Comparison of ENCODE assay signal across 9 mouse cellular contexts in genomic region chr1:120099483-120099882, GRCm38 (mm10). TPM values are rescaled to one million over a fixed set of nuclear protein-coding genes. Genes with fewer than 3 reads are reported as not detected.
A peak's percentile ranks its signal among the peaks of the same experiment; 100 is the strongest.
DNase-seq lines count a peak whose midpoint lies in the region; ATAC-seq and TF ChIP-seq lines count a peak whose summit lies in the region.
"Had no signal": no experiment of that assay in that cellular context is flagged by ENCODE, and none has a peak within 500 bp of the region (broad histone marks: within the 10 kb centered on the region; RNA-seq: fewer than 3 reads in every experiment).

No protein-coding gene starts in this region.

- H3K9ac ChIP-seq in intestine, embryonic 16.5 days (ENCODE audit: low read depth, low read length) = no peak overlapping the region
- H3K9ac ChIP-seq in forebrain, embryonic 12.5 days = no peak overlapping the region
- H3K9ac ChIP-seq: neural tube, embryonic 12.5 days had no signal

- no peak for TF ChIP-seq CTCF in lung, adult 2 months (IDR thresholded peaks at IDR 0.05; ENCODE audit: insufficient read depth, low read length)

- H3K4me1 ChIP-seq in lung, adult 2 months (ENCODE audit: control insufficient read depth, insufficient read depth, low read length) = no peaks in the 10 kb centered on the region
- H3K4me1 ChIP-seq in intestine, embryonic 16.5 days (ENCODE audit: control insufficient read depth, insufficient read depth, low read length) = no peaks in the 10 kb centered on the region
- H3K4me1 ChIP-seq in forebrain, embryonic 12.5 days = no peaks in the 10 kb centered on the region
- H3K4me1 ChIP-seq: neural tube, embryonic 12.5 days had no signal

- H3K36me3 ChIP-seq in intestine, embryonic 16.5 days (ENCODE audit: control insufficient read depth, insufficient read depth, low read length) = no peaks in the 10 kb centered on the region
- no peaks in the 10 kb centered on the region for H3K36me3 ChIP-seq in forebrain, embryonic 12.5 days (replicated peaks)
- H3K36me3 ChIP-seq: neural tube, embryonic 12.5 days had no signal

- TF ChIP-seq POLR2A in lung, adult 2 months (IDR thresholded peaks at IDR 0.05; ENCODE audit: borderline replicate concordance, extremely low read depth, low read depth, low read length) = no peak

- no peaks in the 10 kb centered on the region for H3K27me3 ChIP-seq in intestine, embryonic 16.5 days (replicated peaks; ENCODE audit: control insufficient read depth, insufficient read depth, low read length)
- H3K27me3 ChIP-seq in forebrain, embryonic 12.5 days = no peaks in the 10 kb centered on the region
- H3K27me3 ChIP-seq: neural tube, embryonic 12.5 days had no signal

- no peak overlapping the region for H3K4me2 ChIP-seq in intestine, embryonic 16.5 days (ENCODE audit: low read depth, low read length)
- no peak overlapping the region for H3K4me2 ChIP-seq in forebrain, embryonic 12.5 days
- H3K4me2 ChIP-seq: neural tube, embryonic 12.5 days had no signal

- no peak for DNase-seq in frontal cortex, postnatal 14 days (ENCODE audit: low spot score in 2 of 2)
- DNase-seq in lung, adult 18-20 months = peak; percentile 44 to 46
- no peak for DNase-seq in lung, adult 2 months
- DNase-seq in skeletal muscle tissue, adult 2 months (ENCODE audit: low read depth, low spot score) = peak; percentile 36
- DNase-seq in thymus, postnatal 14 days = no peak

- 31% methylated on average over 6 of the region's 6 CpGs for WGBS in lung, adult 2 months
- 60% methylated on average over 6 of the region's 6 CpGs for WGBS in intestine, embryonic 16.5 days
- 76% methylated on average over 6 of the region's 6 CpGs for WGBS in forebrain, embryonic 12.5 days

- H3K27ac ChIP-seq in intestine, embryonic 16.5 days (ENCODE audit: low read length) = no peak overlapping the region
- H3K27ac ChIP-seq in forebrain, embryonic 12.5 days = no peak overlapping the region
- H3K27ac ChIP-seq: neural tube, embryonic 12.5 days had no signal

- H3K9me3 ChIP-seq in intestine, embryonic 16.5 days (ENCODE audit: control insufficient read depth, low read length) = no peaks in the 10 kb centered on the region
- H3K9me3 ChIP-seq in forebrain, embryonic 12.5 days = no peaks in the 10 kb centered on the region
- H3K9me3 ChIP-seq: neural tube, embryonic 12.5 days had no signal

- peak; percentile 75; the same call in 1 of the 2 replicates for ATAC-seq in frontal cortex, adult (ENCODE audit: low TSS enrichment)
- ATAC-seq in intestine, embryonic 16.5 days = peak; percentile 32
- no peak for ATAC-seq in forebrain, embryonic 12.5 days (ENCODE audit: low FRiP score)

- no peak overlapping the region for H3K4me3 ChIP-seq in lung, adult 2 months (replicated peaks; ENCODE audit: extremely low read depth, low read depth, low read length)
- H3K4me3 ChIP-seq in intestine, embryonic 16.5 days (ENCODE audit: low read length) = no peak overlapping the region
- H3K4me3 ChIP-seq in forebrain, embryonic 12.5 days (replicated peaks) = no peak overlapping the region
- H3K4me3 ChIP-seq: neural tube, embryonic 12.5 days had no signal

RNA-seq across cellular contexts. Expression of gene Dbi, which starts 21.4 kb away (rescaled TPM):
- 193 and 281 TPM in 2 replicates for polyA plus RNA-seq in lung, adult 2 months (2012; rRNA removed)
- polyA plus RNA-seq in intestine, embryonic 16.5 days (2015; fragmentation: Nextera tagmentation; extraction: Ambion mirVana) = 1,842 and 2,069 TPM in 2 replicates
- 921 and 969 TPM in 2 replicates for polyA plus RNA-seq in forebrain, embryonic 12.5 days (2016; fragmentation: Nextera tagmentation; extraction: Ambion mirVana)

RNA-seq across cellular contexts. Expression of gene 3110009E18Rik, which starts 21.5 kb away (rescaled TPM):
- polyA plus RNA-seq in lung, adult 2 months (2012; rRNA removed) = 1.5 and 1.7 TPM in 2 replicates
- polyA plus RNA-seq in intestine, embryonic 16.5 days (2015; fragmentation: Nextera tagmentation; extraction: Ambion mirVana) = 13.2 and 14.6 TPM in 2 replicates
- polyA plus RNA-seq in forebrain, embryonic 12.5 days (2016; fragmentation: Nextera tagmentation; extraction: Ambion mirVana) = 23.7 and 30.2 TPM in 2 replicates

RNA-seq across cellular contexts. Expression of gene Tmem37, which starts 25.6 kb away (rescaled TPM):
- polyA plus RNA-seq in lung, adult 2 months (2012; rRNA removed) = 78.9 and 80.0 TPM in 2 replicates
- 108 and 129 TPM in 2 replicates for polyA plus RNA-seq in intestine, embryonic 16.5 days (2015; fragmentation: Nextera tagmentation; extraction: Ambion mirVana)
- 5.2 and 5.3 TPM in 2 replicates for polyA plus RNA-seq in forebrain, embryonic 12.5 days (2016; fragmentation: Nextera tagmentation; extraction: Ambion mirVana)

Comparison
In these comparisons a context has a peak if more than half of its experiments do, and no peak if none do; other contexts are left out.
1. DNase-seq: peak in lung, adult 18-20 months (2 of 2) and skeletal muscle tissue, adult 2 months (single experiment); none in frontal cortex, postnatal 14 days (0 of 2), lung, adult 2 months (single experiment) and thymus, postnatal 14 days (single experiment).
2. RNA of gene Tmem37, which starts 25.6 kb away (polyA plus RNA-seq): 108 to 129 TPM in intestine, embryonic 16.5 days and 78.9 to 80.0 TPM in lung, adult 2 months; 5.2 to 5.3 TPM in forebrain, embryonic 12.5 days; every median in the first group is over 10 times any median in the second.